Mouse (Mus musculus) hindbrain, embryonic 12.5 days (tissue): ENCODE data around the gene Camk2b. TPM values are rescaled to one million over a fixed set of nuclear protein-coding genes. Genes with fewer than 3 reads are reported as not detected.
"Not testable (repeated sequence)": the region's sequence is repeated elsewhere in the genome, so short reads cannot be mapped to it uniquely, and the experiment has no call there.

ENCODE experiments used
- ATAC-seq: fragments of 200-750 bp; cut with Nextera tagmentation; 2 replicates; pipeline ENCODE4 v1.8.0; 2017; ENCODE audit warnings: moderate TSS enrichment; ENCODE audit not compliant: low FRiP score
- H3K27ac ChIP-seq: fragments of 300-500 bp; sonication (generic); 2 replicates; pipeline ENCODE4 v1.5.1; 2016; ENCODE audit warnings: mild to moderate bottlenecking
- H3K27me3 ChIP-seq: fragments of 300-500 bp; sonication (generic); 2 replicates; pipeline ENCODE4 v1.6.1; 2016; ENCODE audit warnings: mild to moderate bottlenecking
- H3K36me3 ChIP-seq: fragments of 300-500 bp; sonication (generic); 2 replicates; pipeline ENCODE4 v1.6.1; 2016; ENCODE audit warnings: mild to moderate bottlenecking
- H3K4me1 ChIP-seq: fragments of 300-500 bp; sonication (generic); 2 replicates; pipeline ENCODE4 v1.6.1; 2016
- H3K4me2 ChIP-seq: fragments of 300-500 bp; sonication (generic); replicated peaks from 2 replicates; pipeline ENCODE4 v1.6.1; 2016; ENCODE audit warnings: mild to moderate bottlenecking
- H3K4me3 ChIP-seq: fragments of 300-500 bp; sonication (generic); 2 replicates; pipeline ENCODE4 v1.5.1; 2016; ENCODE audit warnings: mild to moderate bottlenecking
- H3K9ac ChIP-seq: fragments of 300-500 bp; sonication (generic); 2 replicates; pipeline ENCODE4 v1.6.1; 2016; ENCODE audit warnings: mild to moderate bottlenecking, moderate library complexity
- H3K9me3 ChIP-seq: fragments of 300-500 bp; sonication (generic); replicated peaks from 2 replicates; pipeline ENCODE4 v1.6.1; 2016; ENCODE audit warnings: mild to moderate bottlenecking
- WGBS: fragments of 180-500 bp; shearing (Covaris S2); methylation state at CpG from one replicate; pipeline ENCODE4 v1.1.7; 2016; 5-methylcytosine and 5-hydroxymethylcytosine counted together
- polyA plus RNA-seq: library from polyadenylated mRNA; unstranded; fragments of >200 nt; fragmentation: Nextera tagmentation; extraction: Ambion mirVana; gene quantifications from 2 replicates; pipeline ENCODE4 v1.2.1, GENCODE M21; 2016

Camk2b gene
- polyA plus RNA-seq, 1 experiment from 2014 or later = 16.5 TPM

DNA sequence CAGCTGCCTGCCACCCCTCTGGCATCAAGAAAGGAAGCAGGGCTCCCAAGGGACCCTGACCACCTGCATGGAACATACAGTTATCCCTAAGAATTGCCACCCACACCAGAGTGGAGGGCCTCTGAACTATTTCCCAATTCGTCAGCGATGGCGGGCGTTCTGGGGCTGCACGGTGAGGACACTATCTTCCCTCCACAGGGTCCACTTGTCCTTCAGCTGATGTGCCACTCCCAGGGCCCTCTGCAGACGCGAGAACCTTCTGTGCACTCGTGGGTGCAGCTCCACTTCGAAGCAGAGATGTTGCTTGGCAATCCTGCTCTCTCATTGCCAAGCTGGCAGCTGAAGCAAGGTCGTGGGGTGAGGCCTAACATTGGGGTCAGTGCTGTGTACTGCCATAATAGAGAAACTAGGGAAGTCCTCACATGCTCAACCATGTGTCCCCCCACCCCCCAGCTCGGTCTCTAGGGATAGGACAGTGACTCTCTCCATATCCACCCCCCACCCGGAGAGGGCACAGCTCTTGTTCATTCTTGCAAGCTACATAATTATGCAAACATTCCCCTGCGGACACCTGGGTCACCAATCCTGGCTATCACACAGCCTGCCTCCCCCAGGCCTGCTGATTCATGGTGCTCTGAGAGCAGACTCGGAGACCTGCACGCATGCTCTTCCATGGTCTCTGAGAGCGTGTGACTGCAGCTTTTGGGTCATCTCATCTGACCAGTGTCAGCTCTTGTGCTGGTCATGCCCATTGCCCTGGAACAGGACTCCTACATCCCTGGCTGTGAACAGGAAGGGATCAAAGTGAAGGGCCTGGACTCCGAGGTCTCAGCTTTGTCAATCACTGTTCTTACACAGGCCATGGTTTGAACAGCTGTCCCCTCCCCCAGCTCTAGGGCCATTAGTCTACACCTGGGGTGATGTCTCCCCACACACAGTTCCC lies 45.0 kb downstream of the Camk2b start:
- H3K4me2 ChIP-seq = no peak overlapping the region
- no peak for ATAC-seq
- no peak overlapping the region for H3K9ac ChIP-seq
- peaks cover 15% of the 10 kb centered on the region for H3K4me1 ChIP-seq
- no peak overlapping the region for H3K4me3 ChIP-seq
- H3K36me3 ChIP-seq = no peaks in the 10 kb centered on the region
- H3K27ac ChIP-seq = no peak overlapping the region
- H3K27me3 ChIP-seq = no peaks in the 10 kb centered on the region
- no peaks in the 10 kb centered on the region for H3K9me3 ChIP-seq
- 69% methylated on average over 17 of the region's 17 CpGs for WGBS

DNA sequence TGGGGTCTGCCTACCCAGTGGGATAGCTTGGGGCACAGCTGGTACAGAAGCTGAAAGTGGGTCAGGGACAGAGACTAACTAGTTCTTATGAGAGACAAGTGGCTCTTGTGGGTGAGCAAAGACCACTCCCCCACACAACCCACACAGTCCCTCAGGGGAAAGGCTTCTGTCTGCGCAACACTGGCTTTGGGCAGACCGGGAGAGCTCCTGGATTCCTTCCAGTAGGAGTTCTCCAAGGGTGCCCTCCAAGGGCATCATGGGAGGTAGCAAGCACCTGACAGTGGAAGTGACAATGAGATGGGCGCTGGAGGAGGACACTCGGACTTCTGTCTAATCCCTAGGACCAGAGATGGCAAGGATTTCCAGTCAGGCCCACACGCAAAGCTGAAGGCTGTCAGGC lies 45.8 kb downstream of the Camk2b start:
- no peaks in the 10 kb centered on the region for H3K27me3 ChIP-seq
- no peak overlapping the region for H3K4me2 ChIP-seq
- H3K9me3 ChIP-seq = no peaks in the 10 kb centered on the region
- no peak overlapping the region for H3K27ac ChIP-seq
- H3K9ac ChIP-seq = no peak overlapping the region
- H3K4me3 ChIP-seq = no peak overlapping the region
- H3K36me3 ChIP-seq = no peaks in the 10 kb centered on the region
- H3K4me1 ChIP-seq = peaks cover 15% of the 10 kb centered on the region
- ATAC-seq = no peak
- 85% methylated on average over 5 of the region's 5 CpGs for WGBS

DNA sequence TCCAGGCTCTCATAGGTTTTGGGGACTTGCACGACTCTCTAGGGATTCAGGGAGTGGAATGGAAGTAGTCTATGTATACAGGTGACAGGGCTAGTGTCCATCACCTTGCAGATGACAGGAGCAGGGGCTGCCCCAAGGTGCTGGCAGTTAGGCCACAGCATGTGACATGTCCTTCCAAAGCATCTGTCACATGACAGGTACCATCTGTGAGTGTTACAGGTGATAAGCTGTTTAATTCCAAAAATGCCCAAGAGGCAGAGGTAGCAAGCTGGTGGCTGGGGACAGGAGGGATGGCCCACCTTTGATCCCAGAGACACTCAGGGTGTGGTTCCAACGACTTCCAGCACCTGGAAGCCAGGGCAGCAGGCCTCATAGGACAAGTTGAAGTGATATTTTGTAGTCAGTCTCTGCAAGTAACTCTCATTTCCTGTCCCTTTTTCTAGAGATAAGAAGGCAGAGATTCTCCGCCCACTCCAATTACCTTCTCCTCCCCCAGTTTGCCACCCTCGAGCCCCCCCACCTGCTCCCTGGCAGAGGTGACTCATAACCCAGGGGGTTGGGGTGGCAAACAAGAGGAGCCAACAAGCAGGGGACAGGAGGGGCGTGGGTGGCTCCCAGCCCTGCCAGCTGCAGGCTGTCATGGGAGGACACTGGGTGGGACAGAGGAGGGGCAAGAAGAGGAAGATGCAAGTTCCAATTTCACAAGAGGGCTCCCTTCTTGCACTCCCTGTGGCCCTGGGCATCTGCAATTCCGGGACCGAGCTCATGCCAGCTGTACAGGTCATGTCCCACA lies 47.7 kb downstream of the Camk2b start:
- no peak overlapping the region for H3K4me2 ChIP-seq
- 67% methylated on average over 7 of the region's 7 CpGs for WGBS
- no peak for ATAC-seq

DNA sequence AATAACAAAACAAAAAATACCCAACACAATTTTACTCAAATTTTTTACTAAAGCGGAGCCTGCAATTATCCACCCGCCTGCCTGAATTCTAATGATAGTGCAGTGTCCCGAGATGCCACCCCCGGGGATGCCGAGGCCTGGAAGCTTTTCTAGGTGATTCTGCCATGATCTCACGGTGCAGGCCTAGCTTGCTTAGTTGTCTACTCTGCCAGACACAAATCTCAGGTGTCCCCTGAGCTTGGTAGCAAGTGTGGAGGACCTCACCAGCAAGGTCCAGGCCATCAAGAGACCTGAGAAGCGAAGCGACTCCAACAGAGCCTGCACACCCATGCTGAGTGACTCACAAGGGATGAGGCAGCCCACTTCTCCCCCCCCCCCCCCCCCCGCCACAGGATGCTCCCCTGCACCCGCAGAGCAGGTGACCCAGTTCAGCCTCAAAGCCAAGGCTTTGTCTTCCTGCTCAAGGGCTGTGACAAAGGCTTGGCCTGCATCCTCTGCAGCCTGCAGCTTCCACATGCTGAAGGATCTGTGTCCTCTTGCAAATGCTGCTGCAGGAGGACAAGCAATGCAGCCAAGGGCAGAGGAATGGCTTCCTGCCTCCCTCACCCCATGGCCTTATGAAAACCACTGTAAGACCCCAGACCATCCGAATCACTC lies 48.5 kb downstream of the Camk2b start:
- Histone ChIP-seq H3K9me3 (no peaks in the 10 kb centered on the region), H3K4me1 (peaks cover 10% of the 10 kb centered on the region), H3K9ac (no peak overlapping the region), H3K36me3 (no peaks in the 10 kb centered on the region), H3K27ac (no peak overlapping the region), H3K4me2 (no peak overlapping the region), H3K27me3 (0 out of 2 replicates have a peak, but pooled peaks cover 3% of the 10 kb centered on the region), H3K4me3 (no peak overlapping the region)
- WGBS = 69% methylated on average over 10 of the region's 11 CpGs
- ATAC-seq = no peak

More for the DNA sequence above, 47.7 kb downstream of the Camk2b start:
- no peaks in the 10 kb centered on the region for H3K36me3 ChIP-seq
- 0 out of 2 replicates have a peak, but pooled peaks cover 3% of the 10 kb centered on the region for H3K27me3 ChIP-seq
- no peaks in the 10 kb centered on the region for H3K9me3 ChIP-seq
- no peak overlapping the region for H3K9ac ChIP-seq
- H3K27ac ChIP-seq = no peak overlapping the region
- peaks cover 10% of the 10 kb centered on the region for H3K4me1 ChIP-seq
- H3K4me3 ChIP-seq = no peak overlapping the region

- H3K36me3 ChIP-seq = no peaks in the 10 kb centered on the region
- H3K9ac ChIP-seq = no peak overlapping the region
- H3K4me3 ChIP-seq = no peak overlapping the region
- 65% methylated on average over 9 of the region's 9 CpGs for WGBS
- H3K27me3 ChIP-seq = 0 out of 2 replicates have a peak, but pooled peaks cover 3% of the 10 kb centered on the region
- no peak overlapping the region for H3K27ac ChIP-seq
- H3K4me1 ChIP-seq = peaks cover 10% of the 10 kb centered on the region
- no peak for ATAC-seq
- H3K4me2 ChIP-seq = no peak overlapping the region
- H3K9me3 ChIP-seq = no peaks in the 10 kb centered on the region
Measured at GRCm38 (mm10) chr11:6016797-6017395, 49.3 kb downstream of the Camk2b start.

GRCm38 (mm10) chr11:6016368-6016767 lies 49.8 kb downstream of the Camk2b start:
- Histone ChIP-seq H3K27ac (no peak overlapping the region), H3K4me1 (peaks cover 7% of the 10 kb centered on the region), H3K4me3 (no peak overlapping the region), H3K9me3 (no peaks in the 10 kb centered on the region), H3K4me2 (no peak overlapping the region), H3K9ac (no peak overlapping the region), H3K36me3 (no peaks in the 10 kb centered on the region), H3K27me3 (0 out of 2 replicates have a peak, but pooled peaks cover 3% of the 10 kb centered on the region)
- ATAC-seq = no peak
- WGBS = 6% methylated on average over 3 of the region's 3 CpGs

DNA sequence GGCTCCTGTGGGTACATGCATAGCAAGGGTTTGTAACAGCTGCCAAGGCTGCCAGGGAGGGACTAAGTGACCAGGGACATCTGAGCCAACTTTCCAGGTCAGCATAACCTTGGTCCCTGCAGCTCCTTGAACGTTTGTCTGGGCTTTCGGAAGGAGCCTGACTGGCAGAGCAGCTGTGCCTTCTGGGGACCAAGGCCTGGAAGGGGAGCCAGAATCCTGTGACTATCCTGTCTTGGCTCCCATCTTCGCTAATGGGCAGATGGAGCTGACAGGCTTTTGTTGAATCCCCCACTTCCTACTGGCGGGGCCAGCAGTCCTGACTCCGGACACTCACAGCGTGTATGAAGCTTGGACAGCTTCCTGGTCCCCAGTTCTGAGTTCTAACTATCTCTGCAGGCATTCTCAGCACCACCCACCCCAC lies 51.1 kb downstream of the Camk2b start:
- Histone ChIP-seq H3K4me2 (no peak overlapping the region), H3K9me3 (no peaks in the 10 kb centered on the region), H3K27ac (no peak overlapping the region), H3K9ac (no peak overlapping the region), H3K27me3 (0 out of 2 replicates have a peak, but pooled peaks cover 3% of the 10 kb centered on the region), H3K4me3 (no peak overlapping the region), H3K4me1 (no peaks in the 10 kb centered on the region), H3K36me3 (no peaks in the 10 kb centered on the region)
- WGBS = 84% methylated on average over 6 of the region's 6 CpGs
- ATAC-seq = no peak

- H3K9me3 ChIP-seq = no peaks in the 10 kb centered on the region
- no peak overlapping the region for H3K27ac ChIP-seq
- 59% methylated on average over 2 of the region's 2 CpGs for WGBS
- no peak overlapping the region for H3K4me2 ChIP-seq
- ATAC-seq = no peak
- H3K36me3 ChIP-seq = no peaks in the 10 kb centered on the region
- H3K4me3 ChIP-seq = no peak overlapping the region
- no peaks in the 10 kb centered on the region for H3K4me1 ChIP-seq
- H3K27me3 ChIP-seq = peaks cover 9% of the 10 kb centered on the region
- no peak overlapping the region for H3K9ac ChIP-seq
Measured at GRCm38 (mm10) chr11:6013359-6013758, 52.8 kb downstream of the Camk2b start.

DNA sequence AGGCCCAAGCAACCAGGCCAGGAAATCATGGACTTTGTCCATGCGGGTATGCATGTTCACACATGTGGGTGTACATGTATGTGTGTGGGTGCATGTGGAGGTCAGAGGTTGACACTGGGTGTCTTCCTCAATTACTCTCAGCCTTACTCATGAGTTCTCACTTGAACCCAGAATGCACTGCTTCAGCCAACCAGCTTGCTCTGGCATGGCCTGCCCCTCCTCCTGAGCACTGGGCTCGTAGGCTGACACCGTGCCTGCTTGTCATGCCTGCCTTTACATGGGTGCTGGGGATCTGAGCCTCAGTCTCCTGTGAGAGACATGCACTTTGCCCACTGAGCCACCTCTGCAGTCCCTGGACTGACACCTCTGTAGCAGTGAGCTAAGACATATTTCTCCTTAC lies 54.3 kb downstream of the Camk2b start:
- Histone ChIP-seq H3K9ac (no peak overlapping the region), H3K27me3 (peaks cover 10% of the 10 kb centered on the region), H3K27ac (no peak overlapping the region), H3K9me3 (no peaks in the 10 kb centered on the region), H3K4me3 (no peak overlapping the region), H3K36me3 (no peaks in the 10 kb centered on the region), H3K4me2 (no peak overlapping the region), H3K4me1 (no peaks in the 10 kb centered on the region)
- 92% methylated on average over 3 of the region's 3 CpGs for WGBS
- no peak for ATAC-seq

DNA sequence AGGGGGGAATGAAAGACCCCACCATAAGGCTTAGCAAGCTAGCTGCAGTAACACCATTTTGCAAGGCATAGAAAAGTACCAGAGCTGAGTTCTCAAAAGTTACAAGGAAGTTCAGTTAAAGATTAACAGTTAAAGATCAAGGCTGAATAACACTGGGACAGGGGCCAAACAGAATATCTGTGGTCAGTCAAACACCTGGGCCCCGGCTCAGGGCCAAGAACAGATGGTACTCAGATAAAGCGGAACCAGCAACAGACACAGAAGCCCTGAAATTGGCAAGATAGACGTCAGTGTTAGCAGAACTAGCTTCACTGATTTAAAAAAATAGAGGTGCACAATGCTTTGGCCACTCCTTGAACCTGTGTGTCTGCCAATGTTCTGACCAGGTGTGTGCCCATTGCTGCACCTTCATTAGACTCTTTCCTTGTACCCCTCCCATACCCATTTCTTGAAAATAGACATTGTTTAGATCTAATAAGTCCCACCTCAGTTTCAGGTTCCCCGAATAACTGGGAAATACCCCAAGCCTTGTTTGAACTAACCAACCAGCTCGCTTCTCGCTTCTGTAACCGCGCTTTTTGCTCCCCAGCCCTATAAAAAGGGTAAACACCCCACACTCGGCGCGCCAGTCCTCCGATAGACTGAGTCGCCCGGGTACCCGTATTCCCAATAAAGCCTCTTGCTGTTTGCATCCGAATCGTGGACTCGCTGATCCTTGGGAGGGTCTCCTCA lies 55.2 kb downstream of the Camk2b start:
- not testable (repeated sequence) for H3K4me1 ChIP-seq, H3K9me3 ChIP-seq, H3K4me2 ChIP-seq, H3K27ac ChIP-seq, H3K36me3 ChIP-seq, ATAC-seq, H3K4me3 ChIP-seq, H3K9ac ChIP-seq
- WGBS = 92% methylated on average over 3 of the region's 18 CpGs
- peaks cover 10% of the 10 kb centered on the region for H3K27me3 ChIP-seq

DNA sequence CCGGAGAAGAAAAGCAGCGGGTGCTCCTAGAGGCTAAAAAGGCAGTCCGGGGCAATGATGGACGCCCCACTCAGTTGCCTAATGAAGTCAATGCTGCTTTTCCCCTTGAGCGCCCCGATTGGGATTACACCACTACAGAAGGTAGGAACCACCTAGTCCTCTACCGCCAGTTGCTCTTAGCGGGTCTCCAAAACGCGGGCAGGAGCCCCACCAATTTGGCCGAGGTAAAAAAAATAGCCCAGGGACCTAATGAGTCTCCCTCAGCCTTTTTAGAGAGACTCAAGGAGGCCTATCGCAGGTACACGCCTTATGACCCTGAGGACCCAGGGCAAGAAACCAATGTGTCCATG lies 58.4 kb downstream of the Camk2b start:
- 13% methylated on average over 11 of the region's 13 CpGs for WGBS

More for the DNA sequence above, 58.4 kb downstream of the Camk2b start:
- peak overlapping the region; percentile 29 for H3K4me3 ChIP-seq
- not testable (repeated sequence) for H3K9ac ChIP-seq, H3K36me3 ChIP-seq, H3K27ac ChIP-seq, H3K9me3 ChIP-seq, ATAC-seq, H3K4me1 ChIP-seq
- peak overlapping the region; percentile 51 for H3K4me2 ChIP-seq
- H3K27me3 ChIP-seq = peaks cover 25% of the 10 kb centered on the region
